Mouse (Mus musculus) c-Kit-positive CD71-positive TER-119-positive erythroid progenitor cells, embryonic 14.5 days (primary cell): ENCODE results near the gene Igf2bp2.

Experiments used
- DNase-seq: peaks from one replicate; pipeline ENCODE4 v3.0.0-alpha.2; 2013; ENCODE audit warnings: low spot score

Gene Igf2bp2

GRCm38 (mm10) chr16:22149076-22149475 is 14.0 kb downstream of the Igf2bp2 start:
- DNase-seq, result no peak

- DNase-seq, result no peak
Measured at GRCm38 (mm10) chr16:22147131-22147530, 16.0 kb downstream of the Igf2bp2 start.

GRCm38 (mm10) chr16:22146071-22146470 is 17.0 kb downstream of the Igf2bp2 start:
- no peak for DNase-seq

GRCm38 (mm10) chr16:22144490-22144889 is 18.6 kb downstream of the Igf2bp2 start:
- DNase-seq, result no peak

GRCm38 (mm10) chr16:22140861-22141260 is 22.2 kb downstream of the Igf2bp2 start:
- DNase-seq, result no peak

- no peak for DNase-seq
Measured at GRCm38 (mm10) chr16:22139821-22140220, 23.3 kb downstream of the Igf2bp2 start.

GRCm38 (mm10) chr16:22136198-22136597 is 26.9 kb downstream of the Igf2bp2 start:
- no peak for DNase-seq

- no peak for DNase-seq
Measured at GRCm38 (mm10) chr16:22131321-22131720, 31.8 kb downstream of the Igf2bp2 start.

- no peak for DNase-seq
Measured at GRCm38 (mm10) chr16:22129511-22129910, 33.6 kb downstream of the Igf2bp2 start.

GRCm38 (mm10) chr16:22128595-22128994 is 34.5 kb downstream of the Igf2bp2 start:
- no peak for DNase-seq

GRCm38 (mm10) chr16:22127806-22128205 is 35.3 kb downstream of the Igf2bp2 start:
- no peak for DNase-seq

- DNase-seq, result no peak
Measured at GRCm38 (mm10) chr16:22126936-22127335, 36.2 kb downstream of the Igf2bp2 start.

GRCm38 (mm10) chr16:22124325-22124918 is 38.7 kb downstream of the Igf2bp2 start:
- DNase-seq, result no peak

- peak; percentile 25 for DNase-seq
Measured at GRCm38 (mm10) chr16:22123658-22124057, 39.4 kb downstream of the Igf2bp2 start.

- peak; percentile 26 for DNase-seq
Measured at GRCm38 (mm10) chr16:22121109-22121508, 42.0 kb downstream of the Igf2bp2 start.

GRCm38 (mm10) chr16:22119524-22119923 is 43.6 kb downstream of the Igf2bp2 start:
- DNase-seq, result no peak

- DNase-seq, result no peak
Measured at GRCm38 (mm10) chr16:22118716-22119501, 44.2 kb downstream of the Igf2bp2 start.

- DNase-seq, result no peak
Measured at GRCm38 (mm10) chr16:22118151-22118550, 44.9 kb downstream of the Igf2bp2 start.

- no peak for DNase-seq
Measured at GRCm38 (mm10) chr16:22116748-22117147, 46.4 kb downstream of the Igf2bp2 start.

- no peak for DNase-seq
Measured at GRCm38 (mm10) chr16:22116058-22116457, 47.0 kb downstream of the Igf2bp2 start.

- no peak for DNase-seq
Measured at GRCm38 (mm10) chr16:22110036-22110435, 53.1 kb downstream of the Igf2bp2 start.

- no peak for DNase-seq
Measured at GRCm38 (mm10) chr16:22109159-22109558, 53.9 kb downstream of the Igf2bp2 start.

GRCm38 (mm10) chr16:22107897-22108516 is 55.1 kb downstream of the Igf2bp2 start:
- peak; percentile 14 for DNase-seq
